Mouse (Mus musculus): ENCODE measurements around the gene Dkk2. TPM values are rescaled to one million over a fixed set of nuclear protein-coding genes. Genes with fewer than 3 reads are reported as not detected.
"Not testable (repeated sequence)": the region's sequence is repeated elsewhere in the genome, so short reads cannot be mapped to it uniquely, and the experiment has no call there.

Dkk2 gene
- total RNA-seq (2015; ENCODE audit: low replicate concordance) (not detected in 2 replicates), total RNA-seq (2017; ENCODE audit: low replicate concordance) (not detected in 2 replicates)

GRCm38 (mm10) chr3:132085112-132085822 lies at the start of gene Dkk2:
Gene Dkk2 (plus strand): TSS chr3:132085292.
- ATAC-seq (replicated peaks; ENCODE audit: low FRiP score, poor library complexity, severe bottlenecking), result no peak

GRCm38 (mm10) chr3:132036704-132037103 lies 48.4 kb upstream of the Dkk2 start:
- no peak for ATAC-seq (replicated peaks; ENCODE audit: low FRiP score, poor library complexity, severe bottlenecking)

- no peak for ATAC-seq (replicated peaks; ENCODE audit: low FRiP score, poor library complexity, severe bottlenecking)
Measured at GRCm38 (mm10) chr3:132037670-132038069, 47.4 kb upstream of the Dkk2 start.

- no peak for ATAC-seq (replicated peaks; ENCODE audit: low FRiP score, poor library complexity, severe bottlenecking)
Measured at GRCm38 (mm10) chr3:132040066-132040465, 45.0 kb upstream of the Dkk2 start.

GRCm38 (mm10) chr3:132050884-132051457 lies 34.1 kb upstream of the Dkk2 start:
- no peak for ATAC-seq (replicated peaks; ENCODE audit: low FRiP score, poor library complexity, severe bottlenecking)

GRCm38 (mm10) chr3:132062816-132063215 lies 22.3 kb upstream of the Dkk2 start:
- ATAC-seq (replicated peaks; ENCODE audit: low FRiP score, poor library complexity, severe bottlenecking), result not testable (repeated sequence)

- no peak for ATAC-seq (replicated peaks; ENCODE audit: low FRiP score, poor library complexity, severe bottlenecking)
Measured at GRCm38 (mm10) chr3:132063374-132063773, 21.7 kb upstream of the Dkk2 start.

- ATAC-seq (replicated peaks; ENCODE audit: low FRiP score, poor library complexity, severe bottlenecking), result no peak
Measured at GRCm38 (mm10) chr3:132063966-132064365, 21.1 kb upstream of the Dkk2 start.

- no peak for ATAC-seq (replicated peaks; ENCODE audit: low FRiP score, poor library complexity, severe bottlenecking)
Measured at GRCm38 (mm10) chr3:132064920-132065319, 20.2 kb upstream of the Dkk2 start.

GRCm38 (mm10) chr3:132070949-132071348 lies 14.1 kb upstream of the Dkk2 start:
- ATAC-seq (replicated peaks; ENCODE audit: low FRiP score, poor library complexity, severe bottlenecking), result no peak

- ATAC-seq (replicated peaks; ENCODE audit: low FRiP score, poor library complexity, severe bottlenecking), result no peak
Measured at GRCm38 (mm10) chr3:132084018-132084417, 1.1 kb upstream of the Dkk2 start.

GRCm38 (mm10) chr3:132084680-132085079 lies 412 bp upstream of the Dkk2 start:
- ATAC-seq (replicated peaks; ENCODE audit: low FRiP score, poor library complexity, severe bottlenecking), result no peak

- no peak for ATAC-seq (replicated peaks; ENCODE audit: low FRiP score, poor library complexity, severe bottlenecking)
Measured at GRCm38 (mm10) chr3:132085823-132086350, 795 bp downstream of the Dkk2 start.

- ATAC-seq (replicated peaks; ENCODE audit: low FRiP score, poor library complexity, severe bottlenecking), result no peak
Measured at GRCm38 (mm10) chr3:132086461-132086860, 1.4 kb downstream of the Dkk2 start.

GRCm38 (mm10) chr3:132087011-132087486 lies 2.0 kb downstream of the Dkk2 start:
- no peak for ATAC-seq (replicated peaks; ENCODE audit: low FRiP score, poor library complexity, severe bottlenecking)

- no peak for ATAC-seq (replicated peaks; ENCODE audit: low FRiP score, poor library complexity, severe bottlenecking)
Measured at GRCm38 (mm10) chr3:132092983-132093382, 7.9 kb downstream of the Dkk2 start.

GRCm38 (mm10) chr3:132096296-132096695 lies 11.2 kb downstream of the Dkk2 start:
- ATAC-seq (replicated peaks; ENCODE audit: low FRiP score, poor library complexity, severe bottlenecking), result no peak

- no peak for ATAC-seq (replicated peaks; ENCODE audit: low FRiP score, poor library complexity, severe bottlenecking)
Measured at GRCm38 (mm10) chr3:132100746-132101145, 15.7 kb downstream of the Dkk2 start.

GRCm38 (mm10) chr3:132103020-132103419 lies 17.9 kb downstream of the Dkk2 start:
- ATAC-seq (replicated peaks; ENCODE audit: low FRiP score, poor library complexity, severe bottlenecking), result no peak

- ATAC-seq (replicated peaks; ENCODE audit: low FRiP score, poor library complexity, severe bottlenecking), result no peak
Measured at GRCm38 (mm10) chr3:132103454-132103853, 18.4 kb downstream of the Dkk2 start.
